15 mouse cellular contexts compared by ENCODE assay signal in the genomic region with DNA sequence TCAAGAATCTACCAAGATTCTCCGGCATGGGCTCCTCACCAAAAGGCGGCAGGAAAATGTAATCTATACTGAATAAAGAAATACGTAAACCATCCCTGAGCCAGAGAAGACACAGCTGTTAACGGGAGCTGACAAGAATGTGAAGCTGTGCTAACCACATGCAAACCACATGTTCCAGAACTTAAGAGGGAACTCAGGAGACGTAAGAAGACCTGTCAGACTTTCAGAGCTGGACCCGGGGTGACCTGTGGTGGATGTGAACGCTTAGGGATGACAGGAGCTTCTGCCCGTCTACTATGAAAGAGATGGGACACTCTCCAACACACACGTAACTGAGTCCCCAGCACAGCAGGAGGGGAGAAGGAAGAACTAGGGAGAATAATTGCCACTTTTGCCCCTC. TPM values are rescaled to one million over a fixed set of nuclear protein-coding genes. Genes with fewer than 3 reads are reported as not detected.
A peak's percentile ranks its signal among the peaks of the same experiment; 100 is the strongest.
DNase-seq lines count a peak whose midpoint lies in the region; ATAC-seq and TF ChIP-seq lines count a peak whose summit lies in the region.
"Had no signal": no experiment of that assay in that cellular context is flagged by ENCODE, and none has a peak within 500 bp of the region (broad histone marks: within the 10 kb centered on the region; RNA-seq: fewer than 3 reads in every experiment).

No protein-coding gene starts in this region.

- intact Hi-C loops in left cerebral cortex, postnatal 14 days (cut with DNase I): no loop called here

- H3K9me3 ChIP-seq in hindbrain, postnatal 0 days (ENCODE audit: low read length): no peaks in the 10 kb centered on the region
- H3K9me3 ChIP-seq in hindbrain, embryonic 14.5 days (ENCODE audit: control insufficient read depth, low read length): no peaks in the 10 kb centered on the region
- no peaks in the 10 kb centered on the region for H3K9me3 ChIP-seq in embryonic facial prominence, embryonic 12.5 days
- no peaks in the 10 kb centered on the region for H3K9me3 ChIP-seq in limb, embryonic 15.5 days
- no peaks in the 10 kb centered on the region for H3K9me3 ChIP-seq in heart, embryonic 12.5 days (replicated peaks)
- H3K9me3 ChIP-seq: heart, embryonic 10.5 days had no signal

- WGBS in hindbrain, postnatal 0 days: 63% methylated on average over 9 of the region's 9 CpGs
- 60% methylated on average over 9 of the region's 9 CpGs for WGBS in hindbrain, embryonic 14.5 days
- 22% methylated on average over 9 of the region's 9 CpGs for WGBS in embryonic facial prominence, embryonic 12.5 days
- WGBS in limb, embryonic 15.5 days: 26% methylated on average over 9 of the region's 9 CpGs
- 59% methylated on average over 9 of the region's 9 CpGs for WGBS in heart, embryonic 12.5 days

- no peak for TF ChIP-seq CTCF in hindbrain, postnatal 0 days (IDR thresholded peaks at IDR 0.05; ENCODE audit: low read depth)

- no peak overlapping the region for H3K4me2 ChIP-seq in hindbrain, postnatal 0 days (ENCODE audit: low read depth, low read length)
- H3K4me2 ChIP-seq in hindbrain, embryonic 14.5 days (replicated peaks): no peak overlapping the region
- H3K4me2 ChIP-seq in embryonic facial prominence, embryonic 12.5 days (replicated peaks): no peak overlapping the region
- H3K4me2 ChIP-seq in limb, embryonic 15.5 days: no peak overlapping the region
- no peak overlapping the region for H3K4me2 ChIP-seq in heart, embryonic 12.5 days

- no peak for ATAC-seq in hindbrain, postnatal 0 days
- no peak for ATAC-seq in hindbrain, embryonic 14.5 days (ENCODE audit: low FRiP score)
- ATAC-seq in embryonic facial prominence, embryonic 12.5 days (ENCODE audit: insufficient number of reproducible peaks, insufficient read depth, low FRiP score, low TSS enrichment): no peak
- no peak for ATAC-seq in limb, embryonic 15.5 days (ENCODE audit: insufficient number of reproducible peaks, low FRiP score, low TSS enrichment, low read depth)
- no peak for ATAC-seq in heart, embryonic 12.5 days (ENCODE audit: insufficient number of reproducible peaks, low FRiP score)

- no peaks in the 10 kb centered on the region for H3K36me3 ChIP-seq in hindbrain, postnatal 0 days (ENCODE audit: insufficient read depth, low read length)
- no peaks in the 10 kb centered on the region for H3K36me3 ChIP-seq in hindbrain, embryonic 14.5 days (replicated peaks; ENCODE audit: control insufficient read depth, insufficient read depth)
- peaks cover 5% of the 10 kb centered on the region; the same call in 1 of the 2 replicates for H3K36me3 ChIP-seq in embryonic facial prominence, embryonic 12.5 days
- peaks cover 6% of the 10 kb centered on the region; the same call in 1 of the 2 replicates for H3K36me3 ChIP-seq in limb, embryonic 15.5 days
- no peaks in the 10 kb centered on the region for H3K36me3 ChIP-seq in heart, embryonic 12.5 days
- H3K36me3 ChIP-seq: heart, embryonic 10.5 days had no signal

- H3K9ac ChIP-seq in hindbrain, postnatal 0 days (replicated peaks; ENCODE audit: low read length): no peak overlapping the region
- H3K9ac ChIP-seq in hindbrain, embryonic 14.5 days: no peak overlapping the region
- H3K9ac ChIP-seq in embryonic facial prominence, embryonic 12.5 days: no peak overlapping the region
- H3K9ac ChIP-seq in limb, embryonic 15.5 days: no peak overlapping the region
- H3K9ac ChIP-seq in heart, embryonic 12.5 days: no peak overlapping the region
- H3K9ac ChIP-seq: liver, embryonic 14.5 days had no signal

- peaks cover 8% of the 10 kb centered on the region; the same call in 1 of the 2 replicates for H3K4me1 ChIP-seq in hindbrain, postnatal 0 days (ENCODE audit: insufficient read depth, low read length)
- H3K4me1 ChIP-seq in hindbrain, embryonic 14.5 days (replicated peaks; ENCODE audit: control insufficient read depth, insufficient read depth, low read length): peaks cover 20% of the 10 kb centered on the region
- peaks cover 44% of the 10 kb centered on the region for H3K4me1 ChIP-seq in embryonic facial prominence, embryonic 12.5 days
- H3K4me1 ChIP-seq in limb, embryonic 15.5 days: peaks cover 56% of the 10 kb centered on the region
- H3K4me1 ChIP-seq in heart, embryonic 12.5 days (replicated peaks): peaks cover 21% of the 10 kb centered on the region

- H3K4me3 ChIP-seq in hindbrain, postnatal 0 days (ENCODE audit: low read length): no peak overlapping the region
- H3K4me3 ChIP-seq in hindbrain, embryonic 14.5 days (replicated peaks; ENCODE audit: low read length): no peak overlapping the region
- H3K4me3 ChIP-seq in embryonic facial prominence, embryonic 12.5 days: no peak overlapping the region
- no peak overlapping the region for H3K4me3 ChIP-seq in limb, embryonic 15.5 days
- H3K4me3 ChIP-seq in heart, embryonic 12.5 days: no peak overlapping the region
- H3K4me3 ChIP-seq: heart, embryonic 10.5 days had no signal

- no peak for DNase-seq in hindbrain, postnatal 0 days (ENCODE audit: low spot score)
- no peak for DNase-seq in hindbrain, embryonic 14.5 days (ENCODE audit: low spot score)
- peak; percentile 71 for DNase-seq in embryo, embryonic 10 days (ENCODE audit: low spot score)
- no peak for DNase-seq in left cerebral cortex, postnatal 14 days (ENCODE audit: low spot score in 2 of 2)
- DNase-seq in adrenal gland, adult (ENCODE audit: inconsistent age in 2 of 2, low spot score in 1 of 2): no peak
- DNase-seq: adrenal gland, postnatal 36 days; cerebellum, adult 11-12 months; kidney, adult 18-20 months; layer of hippocampus, adult 9-11 months; thymus, postnatal 4 days had no signal

- 0 out of 2 replicates have a peak overlapping the region, but pooled peaks have one; percentile 87 for H3K27ac ChIP-seq in hindbrain, postnatal 0 days
- no peak overlapping the region; the same call in 1 of the 2 replicates for H3K27ac ChIP-seq in hindbrain, embryonic 14.5 days
- H3K27ac ChIP-seq in embryonic facial prominence, embryonic 12.5 days: peak overlapping the region; percentile 69
- peak overlapping the region; percentile 94 for H3K27ac ChIP-seq in limb, embryonic 15.5 days
- H3K27ac ChIP-seq in heart, embryonic 12.5 days (ENCODE audit: poor library complexity, severe bottlenecking): no peak overlapping the region
- H3K27ac ChIP-seq: liver, embryonic 14.5 days had no signal

- H3K27me3 ChIP-seq in hindbrain, postnatal 0 days (ENCODE audit: insufficient read depth, low read length): no peaks in the 10 kb centered on the region
- H3K27me3 ChIP-seq in hindbrain, embryonic 14.5 days (ENCODE audit: control insufficient read depth, insufficient read depth, low read length): no peaks in the 10 kb centered on the region
- no peaks in the 10 kb centered on the region for H3K27me3 ChIP-seq in embryonic facial prominence, embryonic 12.5 days
- no peaks in the 10 kb centered on the region for H3K27me3 ChIP-seq in limb, embryonic 15.5 days
- no peaks in the 10 kb centered on the region for H3K27me3 ChIP-seq in heart, embryonic 12.5 days (replicated peaks)

RNA-seq across cellular contexts. Expression of a gene that starts 18.1 kb away (rescaled TPM):
- total RNA-seq in hindbrain, postnatal 0 days (2014; rRNA removed): 12.0 and 13.9 TPM in 2 replicates
- 2.0 and 3.0 TPM in 2 replicates for polyA plus RNA-seq in hindbrain, postnatal 0 days (2015; fragmentation: Nextera tagmentation; extraction: Ambion mirVana)
- polyA plus RNA-seq in hindbrain, embryonic 14.5 days (2014; fragmentation: Nextera tagmentation; extraction: Ambion mirVana): 1.8 and 2.0 TPM in 2 replicates
- 14.8 and 15.4 TPM in 2 replicates for polyA plus RNA-seq in embryonic facial prominence, embryonic 12.5 days (2016; fragmentation: Nextera tagmentation; extraction: Ambion mirVana)
- 14.5 and 15.7 TPM in 2 replicates for polyA plus RNA-seq in limb, embryonic 15.5 days (2015; fragmentation: Nextera tagmentation; extraction: Ambion mirVana)
- total RNA-seq in left cerebral cortex, postnatal 14 days (2021): 1 to 10 TPM; 3.3 to 3.8 TPM
- 3.3 and 4.0 TPM in 2 replicates for polyA plus RNA-seq in heart, embryonic 12.5 days (2016; fragmentation: Nextera tagmentation; extraction: Ambion mirVana)

Comparison
In these comparisons a context has a peak if more than half of its experiments do, and no peak if none do; other contexts are left out.
1. H3K27ac ChIP-seq: peak in hindbrain, postnatal 0 days (single experiment), embryonic facial prominence, embryonic 12.5 days (single experiment) and limb, embryonic 15.5 days (single experiment); none in hindbrain, embryonic 14.5 days (single experiment) and heart, embryonic 12.5 days (single experiment).